Mouse (Mus musculus) cerebellum, adult 8-10 months (tissue): ENCODE results near the gene Pycr1.
A peak's percentile ranks its signal among the peaks of the same experiment; 100 is the strongest.

ENCODE experiments used
- DNase-seq: peaks from one replicate; pipeline ENCODE4 v3.0.0; 2022

Pycr1 gene

GRCm38 (mm10) chr11:120598990-120599549 lies 44.5 kb downstream of the Pycr1 start:
- DNase-seq = no peak

- peak; percentile 87 for DNase-seq
Observed at GRCm38 (mm10) chr11:120598283-120598989, 45.1 kb downstream of the Pycr1 start, which contains the start of the genes Alyref and Anapc11. Gene Alyref, minus strand, starts transcription at chr11:120598365. Gene Anapc11, plus strand, starts transcription at chr11:120598421.

- DNase-seq = no peak
Observed at GRCm38 (mm10) chr11:120597240-120598235, 46.0 kb downstream of the Pycr1 start.

- DNase-seq = no peak
Observed at GRCm38 (mm10) chr11:120588531-120588930, 55.0 kb downstream of the Pycr1 start.
